Comparison of ENCODE assay signal across 20 mouse cellular contexts in genomic region chr5:97788175-97788574, GRCm38 (mm10).
DNase-seq lines count a peak whose midpoint lies in the region; ATAC-seq and TF ChIP-seq lines count a peak whose summit lies in the region.
"Had no signal": no experiment of that assay in that cellular context is flagged by ENCODE, and none has a peak within 500 bp of the region (broad histone marks: within the 10 kb centered on the region; RNA-seq: fewer than 3 reads in every experiment).

No protein-coding gene starts in this region.

- no peaks in the 10 kb centered on the region for H3K9me3 ChIP-seq in forebrain, embryonic 13.5 days (replicated peaks)
- no peaks in the 10 kb centered on the region for H3K9me3 ChIP-seq in forebrain, embryonic 10.5 days
- H3K9me3 ChIP-seq in liver, postnatal 0 days (ENCODE audit: low read length), result no peaks in the 10 kb centered on the region
- H3K9me3 ChIP-seq: heart, embryonic 10.5 days; heart, embryonic 13.5 days; hindbrain, embryonic 12.5 days; hindbrain, embryonic 15.5 days had no signal

- H3K4me1 ChIP-seq in forebrain, embryonic 13.5 days, result peaks cover 5% of the 10 kb centered on the region; the same call in 1 of the 2 replicates
- H3K4me1 ChIP-seq in forebrain, embryonic 10.5 days, result no peaks in the 10 kb centered on the region
- H3K4me1 ChIP-seq in liver, postnatal 0 days (ENCODE audit: insufficient read depth), result no peaks in the 10 kb centered on the region
- H3K4me1 ChIP-seq: heart, embryonic 10.5 days; heart, embryonic 13.5 days; hindbrain, embryonic 12.5 days; hindbrain, embryonic 15.5 days had no signal

- no peaks in the 10 kb centered on the region for H3K36me3 ChIP-seq in forebrain, embryonic 13.5 days (ENCODE audit: poor library complexity, severe bottlenecking)
- no peaks in the 10 kb centered on the region for H3K36me3 ChIP-seq in forebrain, embryonic 10.5 days (replicated peaks)
- no peaks in the 10 kb centered on the region for H3K36me3 ChIP-seq in liver, postnatal 0 days (replicated peaks; ENCODE audit: insufficient read depth, low read length)
- H3K36me3 ChIP-seq: heart, embryonic 10.5 days; heart, embryonic 13.5 days; hindbrain, embryonic 12.5 days; hindbrain, embryonic 15.5 days had no signal

- H3K9ac ChIP-seq in forebrain, embryonic 13.5 days, result no peak overlapping the region
- no peak overlapping the region for H3K9ac ChIP-seq in liver, postnatal 0 days (replicated peaks)
- H3K9ac ChIP-seq: heart, embryonic 13.5 days; hindbrain, embryonic 12.5 days; hindbrain, embryonic 15.5 days had no signal

- peak; percentile 62 for ATAC-seq in forebrain, embryonic 13.5 days
- no peak for ATAC-seq in liver, postnatal 0 days
- ATAC-seq: activated CD4-positive, CD25-positive, alpha-beta regulatory T cell, adult 4 months; intestine, postnatal 0 days had no signal

- no peak for TF ChIP-seq CTCF in brain, embryonic 14.5 days (IDR thresholded peaks at IDR 0.05; ENCODE audit: borderline replicate concordance, extremely low read depth, insufficient read depth, insufficient read length)
- TF ChIP-seq CTCF in liver, postnatal 0 days (IDR thresholded peaks at IDR 0.05; ENCODE audit: low read depth), result no peak

- H3K4me2 ChIP-seq in forebrain, embryonic 13.5 days, result no peak overlapping the region
- H3K4me2 ChIP-seq in liver, postnatal 0 days (ENCODE audit: low read depth, low read length), result no peak overlapping the region
- H3K4me2 ChIP-seq: heart, embryonic 13.5 days; hindbrain, embryonic 12.5 days; hindbrain, embryonic 15.5 days had no signal

- intact Hi-C loops in heart, postnatal 25 days (cut with DNase I), result no loop called here

- WGBS in forebrain, embryonic 13.5 days, result 67% methylated on average over 9 of the region's 9 CpGs
- 93% methylated on average over 9 of the region's 9 CpGs for WGBS in forebrain, embryonic 10.5 days
- 81% methylated on average over 9 of the region's 9 CpGs for WGBS in liver, postnatal 0 days (ENCODE audit: insufficient replicate concordance)

- TF ChIP-seq EP300 in liver, postnatal 0 days (IDR thresholded peaks at IDR 0.05; ENCODE audit: low read depth), result no peak

- DNase-seq in forebrain, embryonic 10.5 days (ENCODE audit: extremely low spot score, low spot score), result no peak
- DNase-seq in heart, adult 11 months, result peak; percentile 11
- DNase-seq in heart, postnatal 25 days (ENCODE audit: low spot score), result no peak
- peak; percentile 60 for DNase-seq in brain, embryonic 14.5 days (ENCODE audit: low read depth)
- no peak for DNase-seq in liver, postnatal 0 days
- DNase-seq: adrenal gland, adult 8-10 months; adrenal gland, postnatal 25 days; cerebellum, adult 18-20 months; cerebellum, adult 9-10 months; cerebellum, postnatal 14 days; gastrocnemius, postnatal 25 days; heart, adult 2 months; heart, postnatal 14 days had no signal

- no peaks in the 10 kb centered on the region for H3K27me3 ChIP-seq in forebrain, embryonic 13.5 days
- H3K27me3 ChIP-seq in forebrain, embryonic 10.5 days (ENCODE audit: poor library complexity, severe bottlenecking), result no peaks in the 10 kb centered on the region
- H3K27me3 ChIP-seq in liver, postnatal 0 days (ENCODE audit: insufficient read depth, low read length), result no peaks in the 10 kb centered on the region
- H3K27me3 ChIP-seq: heart, embryonic 13.5 days; hindbrain, embryonic 12.5 days; hindbrain, embryonic 15.5 days had no signal

- H3K4me3 ChIP-seq in forebrain, embryonic 13.5 days, result no peak overlapping the region
- H3K4me3 ChIP-seq in forebrain, embryonic 10.5 days, result no peak overlapping the region
- no peak overlapping the region for H3K4me3 ChIP-seq in liver, postnatal 0 days (ENCODE audit: low read depth, low read length)
- H3K4me3 ChIP-seq: heart, adult 2 months; heart, embryonic 10.5 days; heart, embryonic 13.5 days; hindbrain, embryonic 12.5 days; hindbrain, embryonic 15.5 days had no signal

- TF ChIP-seq POLR2A in brain, embryonic 14.5 days (IDR thresholded peaks at IDR 0.05; ENCODE audit: borderline replicate concordance, extremely low read depth, insufficient read depth, insufficient read length, poor library complexity, severe bottlenecking), result no peak

- no peak overlapping the region; the same call in 1 of the 2 replicates for H3K27ac ChIP-seq in forebrain, embryonic 13.5 days
- H3K27ac ChIP-seq in forebrain, embryonic 10.5 days, result no peak overlapping the region
- H3K27ac ChIP-seq in liver, postnatal 0 days (ENCODE audit: low read depth), result no peak overlapping the region
- H3K27ac ChIP-seq: heart, adult 2 months; heart, embryonic 10.5 days; heart, embryonic 13.5 days; hindbrain, embryonic 12.5 days; hindbrain, embryonic 15.5 days had no signal

Comparison
In these comparisons a context has a peak if more than half of its experiments do, and no peak if none do; other contexts are left out.
1. DNase-seq: peak in heart, adult 11 months (single experiment) and brain, embryonic 14.5 days (single experiment); none in forebrain, embryonic 10.5 days (single experiment), heart, postnatal 25 days (single experiment) and liver, postnatal 0 days (single experiment).